Mouse (Mus musculus) heart, postnatal 25 days (tissue): Measurements from ENCODE around the gene Ryr1. TPM values are rescaled to one million over a fixed set of nuclear protein-coding genes. Genes with fewer than 3 reads are reported as not detected.

ENCODE experiments used
- DNase-seq: peaks from one replicate; pipeline ENCODE4 v3.0.0; 2022; ENCODE audit warnings: low spot score
- intact Hi-C: fragments of 180-260 bp; cut with DNase I; formaldehyde crosslinking; loops from one replicate; pipeline ENCODE4 v1.15.1; 2025
- total RNA-seq, 2 experiments: library from RNA; stranded (reverse); gene quantifications; 2 replicates each; pipeline ENCODE4 v1.2.3; 2021

Ryr1 gene
- not detected for total RNA-seq

DNA sequence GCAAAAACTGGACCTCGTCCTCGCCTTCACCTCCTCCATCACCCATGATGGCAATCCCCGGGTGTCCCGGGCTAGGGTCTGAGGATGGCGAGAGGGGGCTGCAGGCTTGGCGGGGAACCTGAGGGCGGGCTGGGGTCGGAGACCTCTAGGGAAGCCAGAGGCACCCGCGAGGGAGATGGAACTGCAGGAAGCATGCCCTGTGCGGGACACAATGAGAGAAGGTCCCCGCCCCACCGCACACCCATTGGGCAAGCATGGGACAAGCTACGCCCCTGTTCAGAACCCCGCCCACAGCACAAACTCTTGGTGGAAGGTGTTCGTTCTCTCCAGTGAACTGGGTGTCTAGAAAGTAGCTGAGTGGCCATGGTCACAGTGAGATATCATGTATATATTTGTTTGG, at the start of gene Ryr1:
Gene Ryr1 (minus strand): TSS at position 210 of the 400 bp plus-strand sequence.
- DNase-seq: no peak
- intact Hi-C loops: loop anchor here (5.0 kb wide), 2 partner anchors 122 to 172 kb away; partner anchors contain the start of gene 2200002D01Rik

DNA sequence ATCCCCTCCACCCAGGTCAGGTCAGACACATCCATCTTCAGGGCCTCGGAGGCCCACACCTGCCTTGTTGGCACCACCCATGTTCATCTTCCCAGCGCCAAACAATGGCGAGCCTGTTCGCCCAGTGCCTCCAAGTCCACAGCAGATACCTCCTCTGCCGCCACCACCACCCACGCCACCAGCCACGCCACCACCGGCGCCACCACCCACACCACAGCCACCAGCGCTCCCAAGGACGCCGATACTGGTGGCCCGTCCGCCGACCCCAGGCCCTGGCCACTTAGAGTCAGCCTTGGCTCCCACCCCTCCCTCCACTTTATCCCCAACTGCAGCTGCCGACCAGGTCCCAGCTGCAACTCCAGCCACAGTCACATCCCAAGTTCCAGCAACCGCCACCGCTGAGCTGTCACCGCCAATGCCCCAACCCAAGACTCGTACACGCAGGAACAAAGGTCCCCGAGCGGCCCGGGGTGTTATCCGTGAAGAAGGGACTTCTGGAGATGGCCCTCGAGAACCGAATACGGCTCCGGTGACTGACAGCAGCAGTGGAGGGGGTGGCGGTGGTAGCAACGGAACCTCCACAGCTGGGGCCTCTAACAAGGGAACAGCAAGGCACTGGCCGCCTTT, 47.5 kb upstream of the Ryr1 start:
- no peak for DNase-seq
- intact Hi-C loops: no loop called here

DNA sequence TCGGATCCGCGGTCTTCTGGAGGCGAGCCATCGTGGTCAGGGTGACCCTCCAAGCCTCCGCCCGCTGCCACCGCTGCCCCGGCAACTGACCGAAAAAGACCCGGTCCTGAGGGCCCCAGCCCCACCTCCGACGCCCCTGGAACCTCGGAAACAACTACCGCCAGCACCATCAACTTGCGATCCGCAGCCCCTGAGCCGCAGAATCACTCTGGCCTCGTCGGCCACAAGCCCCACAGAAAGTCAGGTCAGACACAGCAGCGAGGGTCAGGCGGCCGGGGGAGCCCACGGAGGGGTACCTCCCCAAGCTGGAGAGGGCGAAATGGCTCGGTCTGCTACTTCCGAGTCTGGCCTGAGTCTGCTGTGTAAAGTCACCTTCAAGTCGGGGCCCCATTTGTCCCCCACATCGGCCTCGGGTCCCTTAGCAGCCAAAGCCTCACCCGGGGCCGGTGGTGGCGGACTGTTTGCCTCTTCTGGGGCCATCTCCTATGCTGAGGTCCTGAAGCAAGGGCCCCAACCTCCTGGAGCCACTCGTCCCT, 46.7 kb upstream of the Ryr1 start:
- intact Hi-C loops: no loop called here
- no peak for DNase-seq

DNA sequence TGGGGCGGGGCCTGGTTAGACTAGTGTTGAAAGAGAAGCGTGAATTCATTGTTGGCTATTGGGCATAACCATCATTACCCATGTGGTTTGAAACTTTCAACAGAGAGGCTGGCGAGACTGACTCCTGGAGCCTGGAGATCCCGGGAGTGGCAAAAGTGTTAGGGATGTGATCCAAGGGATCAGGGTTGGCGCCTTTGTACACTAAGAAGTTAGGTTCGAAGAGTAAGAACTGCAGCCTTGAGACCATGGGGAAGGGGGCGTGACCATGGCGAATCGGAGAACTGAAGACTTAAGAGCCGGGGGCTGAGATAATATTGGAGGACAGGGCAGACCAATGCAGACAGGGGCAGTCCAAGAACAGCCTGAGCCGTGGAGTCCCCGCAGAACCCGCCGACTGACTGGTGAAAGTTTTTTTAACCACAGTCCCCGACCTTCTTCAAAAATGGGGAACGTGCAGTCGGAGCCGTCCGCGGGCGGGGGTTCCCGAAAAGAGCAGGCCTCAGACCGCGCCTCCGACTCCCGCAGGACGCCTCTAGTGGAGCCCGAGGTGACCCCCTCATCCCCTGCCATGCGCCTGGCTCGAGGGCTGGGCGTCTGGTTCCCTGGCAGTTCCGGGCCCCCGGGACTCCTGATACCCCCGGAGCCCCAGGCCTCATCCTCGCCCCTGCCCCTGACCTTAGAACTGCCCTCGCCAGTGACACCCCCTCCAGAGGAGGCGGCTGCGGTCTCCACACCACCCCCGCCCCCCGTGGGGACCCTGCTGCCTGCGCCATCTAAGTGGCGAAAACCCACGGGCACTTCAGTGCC, 46.0 kb upstream of the Ryr1 start:
- DNase-seq: no peak
- intact Hi-C loops: no loop called here

- peak; percentile 64 for DNase-seq
- intact Hi-C loops: no loop called here
These were observed 45.2 kb upstream of the Ryr1 start, which contains the start of the genes Ggn and Spred3 for GRCm38 (mm10) chr7:29170066-29170754. TSS of gene Ggn (plus strand) at chr7:29170210. TSS of gene Spred3 (minus strand) at chr7:29170411.

DNA sequence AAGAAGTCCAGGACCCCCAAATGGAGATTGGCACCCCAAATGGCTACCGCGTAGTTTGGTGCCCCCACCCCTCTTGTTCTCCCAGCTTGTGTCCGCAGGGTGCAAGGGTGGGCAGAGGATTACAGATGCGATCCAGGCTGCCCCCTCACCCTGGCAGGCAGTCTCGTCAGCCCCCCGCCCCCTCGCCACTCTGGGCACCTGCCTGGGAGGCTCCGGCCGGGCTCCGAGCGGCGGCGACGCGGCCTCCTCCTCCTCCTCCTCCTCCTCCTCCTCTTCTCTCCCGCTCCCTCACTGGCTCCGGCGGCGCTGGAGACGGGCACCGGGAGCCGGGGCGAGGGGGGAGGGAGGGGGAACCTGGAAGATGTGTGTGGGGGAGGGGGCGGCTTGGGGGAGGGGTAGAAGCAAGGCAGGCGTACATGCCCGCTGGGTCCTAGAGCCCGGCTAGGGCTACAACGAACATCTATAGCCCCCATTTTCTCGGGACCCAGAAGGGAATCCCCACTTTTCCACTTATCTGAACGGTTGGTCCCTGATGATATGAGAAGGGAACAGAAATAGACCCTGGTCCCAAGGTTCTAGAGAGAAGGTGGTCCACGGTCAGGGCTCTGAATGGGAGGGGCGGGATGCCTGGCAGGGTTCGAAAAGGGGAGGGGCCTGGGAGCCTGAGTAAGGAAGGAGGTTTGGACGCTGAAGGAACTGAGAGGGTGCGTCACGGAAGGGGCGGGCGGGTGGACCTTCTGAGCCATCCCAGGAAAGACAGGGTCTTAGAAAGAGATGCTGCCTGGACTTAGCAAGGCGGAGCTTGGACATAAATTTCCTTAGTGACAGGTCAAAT, 44.5 kb upstream of the Ryr1 start:
- intact Hi-C loops: no loop called here
- DNase-seq: peak; percentile 65

- intact Hi-C loops: no loop called here
- no peak for DNase-seq
These were observed 43.8 kb upstream of the Ryr1 start for GRCm38 (mm10) chr7:29168791-29169230.

- no peak for DNase-seq
- intact Hi-C loops: no loop called here
These were observed 43.2 kb upstream of the Ryr1 start for GRCm38 (mm10) chr7:29168121-29168695.

- DNase-seq: no peak
These were observed 42.7 kb upstream of the Ryr1 start for GRCm38 (mm10) chr7:29167656-29168055.

GRCm38 (mm10) chr7:29162750-29163525, 38.0 kb upstream of the Ryr1 start:
- DNase-seq: no peak
- intact Hi-C loops: no loop called here

More at GRCm38 (mm10) chr7:29167656-29168055, 42.7 kb upstream of the Ryr1 start:
- intact Hi-C loops: no loop called here

- no peak for DNase-seq
- intact Hi-C loops: no loop called here
These were observed 37.3 kb upstream of the Ryr1 start for GRCm38 (mm10) chr7:29162294-29162693.

- no peak for DNase-seq
- intact Hi-C loops: no loop called here
These were observed 33.3 kb upstream of the Ryr1 start for GRCm38 (mm10) chr7:29158264-29158663.

GRCm38 (mm10) chr7:29155838-29156782, 31.1 kb upstream of the Ryr1 start, which contains the start of gene Fam98c:
TSS of gene Fam98c (minus strand) at chr7:29156234.
- intact Hi-C loops: loop anchor here (1.0 kb wide), 1 partner anchor 24 kb away; the partner anchor contains the start of gene Psmd8
- DNase-seq: peak; percentile 69

GRCm38 (mm10) chr7:29155196-29155837, 30.3 kb upstream of the Ryr1 start:
- DNase-seq: peak; percentile 75

DNA sequence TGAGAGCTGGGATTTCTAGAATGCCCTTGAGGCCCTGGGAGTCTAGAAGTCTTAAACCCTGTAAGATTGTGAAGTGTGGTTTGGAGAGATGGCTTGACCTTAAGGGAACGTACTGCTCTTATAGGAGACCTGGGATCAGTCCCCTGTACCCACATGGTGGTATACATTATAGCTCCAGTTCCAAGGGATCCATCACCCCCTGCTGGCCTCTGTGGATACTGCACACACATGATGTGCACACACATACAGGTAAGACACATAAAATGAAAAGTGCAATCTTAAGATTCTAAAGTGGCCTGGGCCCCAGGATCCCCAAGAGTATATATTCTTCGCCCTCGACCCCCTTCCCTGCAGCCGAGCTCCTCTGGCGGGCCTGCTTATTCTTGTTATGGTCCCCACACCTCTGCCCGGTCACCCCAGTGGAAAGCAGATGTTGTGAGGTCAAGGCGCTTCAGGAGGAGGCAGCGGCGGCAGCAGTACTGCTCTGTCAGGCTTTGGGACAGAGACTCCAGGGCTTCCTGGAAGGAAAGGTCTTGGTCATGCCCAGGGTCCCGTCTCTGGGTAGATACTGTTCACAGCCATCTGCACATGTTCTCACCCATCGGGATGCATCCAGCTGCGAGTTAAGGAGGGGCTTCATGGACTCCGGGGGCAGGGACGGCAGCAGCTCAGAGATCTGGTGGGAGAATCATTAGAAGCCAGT, 29.2 kb upstream of the Ryr1 start:
- intact Hi-C loops: no loop called here
- no peak for DNase-seq

More at GRCm38 (mm10) chr7:29155196-29155837, 30.3 kb upstream of the Ryr1 start:
- intact Hi-C loops: no loop called here

GRCm38 (mm10) chr7:29151486-29151885, 26.5 kb upstream of the Ryr1 start:
- intact Hi-C loops: no loop called here
- no peak for DNase-seq
